Mouse (Mus musculus) E14TG2a.4 (cell line): ENCODE measurements around the gene Rcor2.

Source experiments
- CTCF ChIP-seq: conservative IDR thresholded peaks from 2 replicates; pipeline ENCODE4 v1.5.1; 2014; ENCODE audit warnings: low read length
- POU5F1 ChIP-seq: IDR thresholded peaks from 2 replicates; pipeline ENCODE4 v1.6.1; 2014; ENCODE audit warnings: low read length, borderline replicate concordance

GRCm38 (mm10) chr19:7309738-7310330 is 42.7 kb downstream of the Rcor2 start:
- TF ChIP-seq CTCF, result no peak
- TF ChIP-seq POU5F1, result no peak
